Mouse (Mus musculus): ENCODE measurements around the gene Slc38a2. TPM values are rescaled to one million over a fixed set of nuclear protein-coding genes. Genes with fewer than 3 reads are reported as not detected.

Slc38a2 gene
- polyA plus RNA-seq, 1 experiment: 136 TPM

GRCm38 (mm10) chr15:96657576-96658274 lies 41.8 kb downstream of the Slc38a2 start:
- no peak for DNase-seq (ENCODE audit: low read depth)
- TF ChIP-seq CTCF (IDR thresholded peaks at IDR 0.05; ENCODE audit: borderline replicate concordance, extremely low read depth, insufficient read depth, insufficient read length): no peak
- no peak for TF ChIP-seq POLR2A (IDR thresholded peaks at IDR 0.05; ENCODE audit: borderline replicate concordance, extremely low read depth, insufficient read depth, insufficient read length, poor library complexity, severe bottlenecking)

- TF ChIP-seq CTCF (IDR thresholded peaks at IDR 0.05; ENCODE audit: borderline replicate concordance, extremely low read depth, insufficient read depth, insufficient read length) (no peak), POLR2A (IDR thresholded peaks at IDR 0.05; ENCODE audit: borderline replicate concordance, extremely low read depth, insufficient read depth, insufficient read length, poor library complexity, severe bottlenecking) (no peak)
- no peak for DNase-seq (ENCODE audit: low read depth)
These were observed 44.0 kb downstream of the Slc38a2 start for GRCm38 (mm10) chr15:96655514-96655913.

GRCm38 (mm10) chr15:96654714-96655113 lies 44.8 kb downstream of the Slc38a2 start:
- DNase-seq (ENCODE audit: low read depth): no peak
- TF ChIP-seq POLR2A (IDR thresholded peaks at IDR 0.05; ENCODE audit: borderline replicate concordance, extremely low read depth, insufficient read depth, insufficient read length, poor library complexity, severe bottlenecking) (no peak), CTCF (IDR thresholded peaks at IDR 0.05; ENCODE audit: borderline replicate concordance, extremely low read depth, insufficient read depth, insufficient read length) (no peak)

GRCm38 (mm10) chr15:96653011-96653410 lies 46.5 kb downstream of the Slc38a2 start:
- no peak for DNase-seq (ENCODE audit: low read depth)
- TF ChIP-seq POLR2A (IDR thresholded peaks at IDR 0.05; ENCODE audit: borderline replicate concordance, extremely low read depth, insufficient read depth, insufficient read length, poor library complexity, severe bottlenecking): no peak
- TF ChIP-seq CTCF (IDR thresholded peaks at IDR 0.05; ENCODE audit: borderline replicate concordance, extremely low read depth, insufficient read depth, insufficient read length): no peak

GRCm38 (mm10) chr15:96652531-96652930 lies 47.0 kb downstream of the Slc38a2 start:
- TF ChIP-seq POLR2A (IDR thresholded peaks at IDR 0.05; ENCODE audit: borderline replicate concordance, extremely low read depth, insufficient read depth, insufficient read length, poor library complexity, severe bottlenecking): no peak
- no peak for TF ChIP-seq CTCF (IDR thresholded peaks at IDR 0.05; ENCODE audit: borderline replicate concordance, extremely low read depth, insufficient read depth, insufficient read length)
- DNase-seq (ENCODE audit: low read depth): peak; percentile 87

- TF ChIP-seq CTCF (IDR thresholded peaks at IDR 0.05; ENCODE audit: borderline replicate concordance, extremely low read depth, insufficient read depth, insufficient read length) (no peak), POLR2A (IDR thresholded peaks at IDR 0.05; ENCODE audit: borderline replicate concordance, extremely low read depth, insufficient read depth, insufficient read length, poor library complexity, severe bottlenecking) (no peak)
- DNase-seq (ENCODE audit: low read depth): no peak
These were observed 52.2 kb downstream of the Slc38a2 start for GRCm38 (mm10) chr15:96647376-96647775.

- DNase-seq (ENCODE audit: low read depth): peak; percentile 96
- TF ChIP-seq CTCF (IDR thresholded peaks at IDR 0.05; ENCODE audit: borderline replicate concordance, extremely low read depth, insufficient read depth, insufficient read length): no peak
- peak; percentile 55 for TF ChIP-seq POLR2A (IDR thresholded peaks at IDR 0.05; ENCODE audit: borderline replicate concordance, extremely low read depth, insufficient read depth, insufficient read length, poor library complexity, severe bottlenecking)
These were observed 56.8 kb downstream of the Slc38a2 start, which contains the start of gene Slc38a1 for GRCm38 (mm10) chr15:96642436-96643405. Gene Slc38a1, minus strand, starts transcription at chr15:96642913.

GRCm38 (mm10) chr15:96641821-96642435 lies 57.6 kb downstream of the Slc38a2 start:
- peak; percentile 71 for DNase-seq (ENCODE audit: low read depth)
- TF ChIP-seq POLR2A (IDR thresholded peaks at IDR 0.05; ENCODE audit: borderline replicate concordance, extremely low read depth, insufficient read depth, insufficient read length, poor library complexity, severe bottlenecking): no peak
- TF ChIP-seq CTCF (IDR thresholded peaks at IDR 0.05; ENCODE audit: borderline replicate concordance, extremely low read depth, insufficient read depth, insufficient read length): no peak

- DNase-seq (ENCODE audit: low read depth): peak; percentile 90
- TF ChIP-seq POLR2A (IDR thresholded peaks at IDR 0.05; ENCODE audit: borderline replicate concordance, extremely low read depth, insufficient read depth, insufficient read length, poor library complexity, severe bottlenecking) (peak; percentile 38; the same call in 1 of the 2 replicates), CTCF (IDR thresholded peaks at IDR 0.05; ENCODE audit: borderline replicate concordance, extremely low read depth, insufficient read depth, insufficient read length) (no peak)
These were observed 58.3 kb downstream of the Slc38a2 start for GRCm38 (mm10) chr15:96641111-96641820.

- peak; percentile 87 for DNase-seq (ENCODE audit: low read depth)
- TF ChIP-seq CTCF (IDR thresholded peaks at IDR 0.05; ENCODE audit: borderline replicate concordance, extremely low read depth, insufficient read depth, insufficient read length) (no peak), POLR2A (IDR thresholded peaks at IDR 0.05; ENCODE audit: borderline replicate concordance, extremely low read depth, insufficient read depth, insufficient read length, poor library complexity, severe bottlenecking) (no peak)
These were observed 59.1 kb downstream of the Slc38a2 start for GRCm38 (mm10) chr15:96640291-96640985.

Measured in brain, embryonic 14.5 days (tissue).